Mouse (Mus musculus): ENCODE measurements around the gene Kcna4.

- TF ChIP-seq CTCF (IDR thresholded peaks at IDR 0.05 in 2 of 3, conservative IDR thresholded peaks at IDR 0.05 in 1 of 3; ENCODE audit: control insufficient read depth in 1 of 3, insufficient read depth in 1 of 3, low read depth in 2 of 3, low read length in 3 of 3, poor library complexity in 1 of 3, severe bottlenecking in 1 of 3) (no peak), MYC (IDR thresholded peaks at IDR 0.05; ENCODE audit: low read depth, low read length) (no peak), BHLHE40 (IDR thresholded peaks at IDR 0.05; ENCODE audit: borderline replicate concordance, low read depth, low read length) (no peak), EP300 (IDR thresholded peaks at IDR 0.05; ENCODE audit: low read depth in 1 of 2, low read length in 2 of 2) (no peak), MAZ (IDR thresholded peaks at IDR 0.05; ENCODE audit: low read depth, low read length) (no peak), TAL1 (IDR thresholded peaks at IDR 0.05; ENCODE audit: low read length) (no peak), MAX (IDR thresholded peaks at IDR 0.05; ENCODE audit: low read length) (no peak)
Observed at GRCm38 (mm10) chr2:107266251-107266650, 24.2 kb upstream of the Kcna4 start.
